Mouse (Mus musculus): Measurements from ENCODE around the gene Ccdc43. TPM values are rescaled to one million over a fixed set of nuclear protein-coding genes. Genes with fewer than 3 reads are reported as not detected.
"Not testable (repeated sequence)": the region's sequence is repeated elsewhere in the genome, so short reads cannot be mapped to it uniquely, and the experiment has no call there.

The Ccdc43 gene
- polyA plus RNA-seq, 1 experiment from 2014 or later = 35.5 TPM

- no peak overlapping the region for H3K4me2 ChIP-seq (ENCODE audit: low read depth, low read length)
- H3K9me3 ChIP-seq (ENCODE audit: control insufficient read depth, low read length) = no peaks in the 10 kb centered on the region
- no peak for ATAC-seq (ENCODE audit: low read depth)
- H3K36me3 ChIP-seq (ENCODE audit: control insufficient read depth, insufficient read depth, low read length) = no peaks in the 10 kb centered on the region
- no peak overlapping the region for H3K4me3 ChIP-seq (ENCODE audit: low read depth, low read length)
- 88% methylated on average over 6 of the region's 6 CpGs for WGBS
- H3K27me3 ChIP-seq (ENCODE audit: control insufficient read depth, insufficient read depth, low read length) = no peaks in the 10 kb centered on the region
- no peak overlapping the region for H3K27ac ChIP-seq (ENCODE audit: low read depth, low read length)
- no peak overlapping the region for H3K9ac ChIP-seq (replicated peaks; ENCODE audit: low read depth, low read length)
- 0 out of 2 replicates have a peak, but pooled peaks cover 5% of the 10 kb centered on the region for H3K4me1 ChIP-seq (ENCODE audit: control insufficient read depth, insufficient read depth, low read length)
Measured at GRCm38 (mm10) chr11:102734961-102735360, 37.4 kb upstream of the Ccdc43 start.

- 72% methylated on average over 5 of the region's 5 CpGs for WGBS
- no peak for ATAC-seq (ENCODE audit: low read depth)
Measured at GRCm38 (mm10) chr11:102733146-102733545, 35.6 kb upstream of the Ccdc43 start.

GRCm38 (mm10) chr11:102731366-102731765, 33.8 kb upstream of the Ccdc43 start:
- Histone ChIP-seq H3K27ac (ENCODE audit: low read depth, low read length) (no peak overlapping the region), H3K4me2 (ENCODE audit: low read depth, low read length) (no peak overlapping the region), H3K36me3 (ENCODE audit: control insufficient read depth, insufficient read depth, low read length) (no peaks in the 10 kb centered on the region), H3K27me3 (ENCODE audit: control insufficient read depth, insufficient read depth, low read length) (no peaks in the 10 kb centered on the region), H3K4me1 (ENCODE audit: control insufficient read depth, insufficient read depth, low read length) (no peaks in the 10 kb centered on the region), H3K4me3 (ENCODE audit: low read depth, low read length) (no peak overlapping the region), H3K9me3 (ENCODE audit: control insufficient read depth, low read length) (no peaks in the 10 kb centered on the region), H3K9ac (replicated peaks; ENCODE audit: low read depth, low read length) (no peak overlapping the region)
- no peak for ATAC-seq (ENCODE audit: low read depth)
- 93% methylated on average over 6 of the region's 6 CpGs for WGBS

More at GRCm38 (mm10) chr11:102733146-102733545, 35.6 kb upstream of the Ccdc43 start:
- H3K4me1 ChIP-seq (ENCODE audit: control insufficient read depth, insufficient read depth, low read length) = no peaks in the 10 kb centered on the region
- H3K9ac ChIP-seq (replicated peaks; ENCODE audit: low read depth, low read length) = no peak overlapping the region
- H3K36me3 ChIP-seq (ENCODE audit: control insufficient read depth, insufficient read depth, low read length) = no peaks in the 10 kb centered on the region
- no peaks in the 10 kb centered on the region for H3K27me3 ChIP-seq (ENCODE audit: control insufficient read depth, insufficient read depth, low read length)
- no peaks in the 10 kb centered on the region for H3K9me3 ChIP-seq (ENCODE audit: control insufficient read depth, low read length)
- H3K27ac ChIP-seq (ENCODE audit: low read depth, low read length) = no peak overlapping the region
- H3K4me3 ChIP-seq (ENCODE audit: low read depth, low read length) = no peak overlapping the region
- no peak overlapping the region for H3K4me2 ChIP-seq (ENCODE audit: low read depth, low read length)

- Histone ChIP-seq H3K9ac (replicated peaks; ENCODE audit: low read depth, low read length) (no peak overlapping the region), H3K9me3 (ENCODE audit: control insufficient read depth, low read length) (no peaks in the 10 kb centered on the region), H3K4me2 (ENCODE audit: low read depth, low read length) (no peak overlapping the region), H3K27me3 (ENCODE audit: control insufficient read depth, insufficient read depth, low read length) (no peaks in the 10 kb centered on the region), H3K36me3 (ENCODE audit: control insufficient read depth, insufficient read depth, low read length) (no peaks in the 10 kb centered on the region), H3K27ac (ENCODE audit: low read depth, low read length) (no peak overlapping the region), H3K4me1 (ENCODE audit: control insufficient read depth, insufficient read depth, low read length) (no peaks in the 10 kb centered on the region), H3K4me3 (ENCODE audit: low read depth, low read length) (no peak overlapping the region)
- 90% methylated on average over 3 of the region's 3 CpGs for WGBS
- no peak for ATAC-seq (ENCODE audit: low read depth)
Measured at GRCm38 (mm10) chr11:102729835-102730234, 32.3 kb upstream of the Ccdc43 start.

GRCm38 (mm10) chr11:102728614-102729013, 31.0 kb upstream of the Ccdc43 start:
- no peak overlapping the region for H3K27ac ChIP-seq (ENCODE audit: low read depth, low read length)
- ATAC-seq (ENCODE audit: low read depth) = no peak
- H3K4me2 ChIP-seq (ENCODE audit: low read depth, low read length) = no peak overlapping the region
- WGBS = 36% methylated on average over 7 of the region's 7 CpGs
- no peak overlapping the region for H3K4me3 ChIP-seq (ENCODE audit: low read depth, low read length)
- no peak overlapping the region for H3K9ac ChIP-seq (replicated peaks; ENCODE audit: low read depth, low read length)
- H3K27me3 ChIP-seq (ENCODE audit: control insufficient read depth, insufficient read depth, low read length) = no peaks in the 10 kb centered on the region
- no peaks in the 10 kb centered on the region for H3K9me3 ChIP-seq (ENCODE audit: control insufficient read depth, low read length)
- H3K4me1 ChIP-seq (ENCODE audit: control insufficient read depth, insufficient read depth, low read length) = no peaks in the 10 kb centered on the region
- H3K36me3 ChIP-seq (ENCODE audit: control insufficient read depth, insufficient read depth, low read length) = no peaks in the 10 kb centered on the region

- Histone ChIP-seq H3K9me3 (ENCODE audit: control insufficient read depth, low read length) (no peaks in the 10 kb centered on the region), H3K36me3 (ENCODE audit: control insufficient read depth, insufficient read depth, low read length) (no peaks in the 10 kb centered on the region), H3K27me3 (ENCODE audit: control insufficient read depth, insufficient read depth, low read length) (no peaks in the 10 kb centered on the region), H3K4me2 (ENCODE audit: low read depth, low read length) (no peak overlapping the region), H3K27ac (ENCODE audit: low read depth, low read length) (no peak overlapping the region), H3K9ac (replicated peaks; ENCODE audit: low read depth, low read length) (no peak overlapping the region), H3K4me1 (ENCODE audit: control insufficient read depth, insufficient read depth, low read length) (no peaks in the 10 kb centered on the region), H3K4me3 (ENCODE audit: low read depth, low read length) (no peak overlapping the region)
- 30% methylated on average over 3 of the region's 3 CpGs for WGBS
- no peak for ATAC-seq (ENCODE audit: low read depth)
Measured at GRCm38 (mm10) chr11:102725574-102725973, 28.0 kb upstream of the Ccdc43 start.

GRCm38 (mm10) chr11:102716135-102716534, 18.6 kb upstream of the Ccdc43 start:
- H3K27ac ChIP-seq (ENCODE audit: low read depth, low read length) = no peak overlapping the region
- H3K36me3 ChIP-seq (ENCODE audit: control insufficient read depth, insufficient read depth, low read length) = no peaks in the 10 kb centered on the region
- WGBS = 80% methylated on average over 7 of the region's 7 CpGs
- H3K27me3 ChIP-seq (ENCODE audit: control insufficient read depth, insufficient read depth, low read length) = no peaks in the 10 kb centered on the region
- H3K9me3 ChIP-seq (ENCODE audit: control insufficient read depth, low read length) = no peaks in the 10 kb centered on the region
- H3K4me3 ChIP-seq (ENCODE audit: low read depth, low read length) = no peak overlapping the region
- no peak overlapping the region for H3K4me2 ChIP-seq (ENCODE audit: low read depth, low read length)
- no peak for ATAC-seq (ENCODE audit: low read depth)
- H3K9ac ChIP-seq (replicated peaks; ENCODE audit: low read depth, low read length) = no peak overlapping the region
- H3K4me1 ChIP-seq (ENCODE audit: control insufficient read depth, insufficient read depth, low read length) = no peaks in the 10 kb centered on the region

- not testable (repeated sequence) for H3K4me1 ChIP-seq (ENCODE audit: control insufficient read depth, insufficient read depth, low read length); H3K27me3 ChIP-seq (ENCODE audit: control insufficient read depth, insufficient read depth, low read length); H3K9me3 ChIP-seq (ENCODE audit: control insufficient read depth, low read length); H3K9ac ChIP-seq (replicated peaks; ENCODE audit: low read depth, low read length); H3K36me3 ChIP-seq (ENCODE audit: control insufficient read depth, insufficient read depth, low read length); H3K27ac ChIP-seq (ENCODE audit: low read depth, low read length); H3K4me2 ChIP-seq (ENCODE audit: low read depth, low read length); ATAC-seq (ENCODE audit: low read depth); H3K4me3 ChIP-seq (ENCODE audit: low read depth, low read length)
- WGBS = 75% methylated on average over 2 of the region's 2 CpGs
Measured at GRCm38 (mm10) chr11:102714578-102714977, 17.0 kb upstream of the Ccdc43 start.

GRCm38 (mm10) chr11:102712411-102712810, 14.8 kb upstream of the Ccdc43 start:
- H3K9me3 ChIP-seq (ENCODE audit: control insufficient read depth, low read length) = no peaks in the 10 kb centered on the region
- no peak overlapping the region for H3K4me3 ChIP-seq (ENCODE audit: low read depth, low read length)
- no peak overlapping the region for H3K9ac ChIP-seq (replicated peaks; ENCODE audit: low read depth, low read length)
- 92% methylated on average over 4 of the region's 4 CpGs for WGBS
- H3K4me1 ChIP-seq (ENCODE audit: control insufficient read depth, insufficient read depth, low read length) = no peaks in the 10 kb centered on the region
- H3K36me3 ChIP-seq (ENCODE audit: control insufficient read depth, insufficient read depth, low read length) = no peaks in the 10 kb centered on the region
- no peak overlapping the region for H3K4me2 ChIP-seq (ENCODE audit: low read depth, low read length)
- H3K27me3 ChIP-seq (ENCODE audit: control insufficient read depth, insufficient read depth, low read length) = no peaks in the 10 kb centered on the region
- ATAC-seq (ENCODE audit: low read depth) = no peak
- no peak overlapping the region for H3K27ac ChIP-seq (ENCODE audit: low read depth, low read length)

- H3K27ac ChIP-seq (ENCODE audit: low read depth, low read length) = not testable (repeated sequence)
- 89% methylated on average over 6 of the region's 6 CpGs for WGBS
Measured at GRCm38 (mm10) chr11:102702206-102702605, 4.6 kb upstream of the Ccdc43 start.

More at GRCm38 (mm10) chr11:102702206-102702605, 4.6 kb upstream of the Ccdc43 start:
- not testable (repeated sequence) for H3K9me3 ChIP-seq (ENCODE audit: control insufficient read depth, low read length); H3K36me3 ChIP-seq (ENCODE audit: control insufficient read depth, insufficient read depth, low read length); H3K4me1 ChIP-seq (ENCODE audit: control insufficient read depth, insufficient read depth, low read length); H3K4me3 ChIP-seq (ENCODE audit: low read depth, low read length); ATAC-seq (ENCODE audit: low read depth); H3K9ac ChIP-seq (replicated peaks; ENCODE audit: low read depth, low read length); H3K4me2 ChIP-seq (ENCODE audit: low read depth, low read length); H3K27me3 ChIP-seq (ENCODE audit: control insufficient read depth, insufficient read depth, low read length)

Measured in neural tube, embryonic 14.5 days (tissue).